Mouse (Mus musculus) right cerebral cortex, adult 18-20 months (tissue): ENCODE measurements around the gene C2cd2l.
"Not testable (repeated sequence)": the region's sequence is repeated elsewhere in the genome, so short reads cannot be mapped to it uniquely, and the experiment has no call there.

Experiments used
- DNase-seq: peaks from one replicate; pipeline ENCODE4 v3.0.0; 2022; ENCODE audit warnings: mixed read lengths

The C2cd2l gene

DNA sequence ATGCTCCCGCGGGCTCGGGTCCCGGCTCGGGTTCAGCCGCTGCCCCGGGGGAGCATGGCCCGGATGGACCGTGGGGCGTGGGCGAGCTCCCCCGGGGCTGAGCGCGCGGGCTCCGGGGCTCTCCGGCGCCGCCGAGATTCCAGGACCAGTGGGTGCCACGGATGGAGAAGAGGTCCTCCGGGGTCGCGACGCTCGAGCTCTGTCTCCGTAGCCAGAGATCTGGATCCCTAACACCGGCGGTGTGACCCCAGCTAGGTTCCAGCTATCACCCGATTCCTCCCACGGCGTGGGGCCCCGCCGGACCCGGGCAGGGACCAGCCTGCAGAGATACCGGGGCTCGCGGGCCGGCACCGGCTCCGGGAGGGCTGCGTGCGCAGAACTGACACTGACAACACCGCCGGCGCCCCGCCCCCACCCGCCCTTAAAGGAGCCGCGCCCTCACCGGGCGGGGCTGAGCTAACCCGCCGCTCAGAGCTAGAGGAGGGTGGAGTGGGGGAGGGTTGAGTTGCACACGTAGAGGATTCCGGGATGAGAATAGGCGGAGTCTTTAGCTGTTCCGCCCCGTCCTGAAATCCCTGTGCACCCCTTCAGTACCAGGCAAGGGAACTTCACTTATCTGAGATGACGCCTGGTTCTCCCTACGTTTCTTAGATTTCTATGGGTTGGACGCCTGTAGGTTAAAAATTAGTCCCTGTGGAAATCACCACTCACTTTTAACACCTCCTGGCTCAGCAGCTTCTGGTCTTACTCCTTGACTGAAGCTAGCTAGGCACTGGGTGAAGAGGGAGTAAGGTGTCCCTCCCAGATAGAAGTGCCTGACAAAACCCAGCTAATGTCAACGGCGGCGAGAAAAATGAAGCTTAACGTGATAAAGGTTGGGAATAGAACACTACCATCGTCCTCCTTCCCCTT lies at the start of gene C2cd2l:
Gene C2cd2l (minus strand): TSS at position 399 of the 912 bp plus-strand sequence.
- peak; percentile 96 for DNase-seq

- DNase-seq: no peak
Observed at GRCm38 (mm10) chr9:44364480-44364879, 44.4 kb upstream of the C2cd2l start.

DNA sequence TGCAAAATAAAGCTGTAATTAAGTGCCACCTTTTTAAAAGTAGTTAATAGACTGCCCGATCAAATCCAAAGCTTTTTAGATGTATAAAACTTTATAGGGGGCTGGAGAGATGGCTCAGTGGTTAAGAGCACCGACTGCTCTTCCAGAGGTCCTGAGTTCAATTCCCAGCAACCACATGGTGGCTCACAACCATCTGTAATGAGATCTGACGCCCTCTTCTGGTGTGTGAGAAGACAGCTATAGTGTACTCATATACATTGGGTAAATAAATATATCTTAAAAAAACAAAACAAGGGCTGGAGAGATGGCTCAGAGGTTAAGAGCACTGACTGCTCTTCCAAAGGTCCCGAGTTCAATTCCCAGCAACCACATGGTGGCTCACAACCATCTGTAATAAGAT lies 41.8 kb upstream of the C2cd2l start:
- DNase-seq: not testable (repeated sequence)

DNA sequence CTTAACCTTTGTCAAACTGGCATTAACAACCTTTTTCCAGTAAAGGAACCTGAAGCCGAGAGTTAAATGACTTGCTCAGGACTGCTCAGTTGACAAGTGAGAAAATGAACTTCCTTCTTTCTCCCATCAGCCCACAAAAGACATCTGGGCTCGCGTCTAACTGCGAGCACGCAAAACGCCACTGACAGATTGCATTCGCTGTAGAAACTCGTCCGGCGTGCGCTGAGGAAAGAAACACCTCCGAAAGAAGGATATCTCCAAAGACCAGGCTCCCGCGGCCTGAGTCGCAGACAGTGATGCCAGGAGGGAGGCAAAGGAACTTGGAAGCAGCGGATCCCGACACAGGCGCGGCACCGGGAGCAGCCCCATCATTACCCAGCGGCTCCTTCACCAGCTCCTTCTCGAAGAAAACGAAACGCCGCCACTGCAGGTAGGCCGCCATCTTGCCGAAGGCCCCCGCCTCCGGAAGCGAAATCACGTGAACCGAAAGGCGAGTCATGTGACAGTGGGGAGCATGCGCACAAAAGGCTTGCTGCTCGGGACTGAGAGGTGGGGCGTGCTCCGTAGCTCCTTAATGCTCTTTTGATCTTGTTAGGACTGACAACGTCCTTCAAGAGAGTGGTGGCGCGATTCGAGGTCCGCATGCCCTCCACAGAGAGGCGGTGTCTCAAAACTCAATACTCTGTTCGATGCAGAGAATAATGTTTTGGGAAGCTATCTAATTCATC lies 41.3 kb upstream of the C2cd2l start, which contains the start of gene Vps11:
Gene Vps11 (minus strand): TSS at position 481 of the 728 bp plus-strand sequence.
- peak; percentile 93 for DNase-seq

- DNase-seq: no peak
Observed at GRCm38 (mm10) chr9:44357207-44357606, 37.1 kb upstream of the C2cd2l start.

DNA sequence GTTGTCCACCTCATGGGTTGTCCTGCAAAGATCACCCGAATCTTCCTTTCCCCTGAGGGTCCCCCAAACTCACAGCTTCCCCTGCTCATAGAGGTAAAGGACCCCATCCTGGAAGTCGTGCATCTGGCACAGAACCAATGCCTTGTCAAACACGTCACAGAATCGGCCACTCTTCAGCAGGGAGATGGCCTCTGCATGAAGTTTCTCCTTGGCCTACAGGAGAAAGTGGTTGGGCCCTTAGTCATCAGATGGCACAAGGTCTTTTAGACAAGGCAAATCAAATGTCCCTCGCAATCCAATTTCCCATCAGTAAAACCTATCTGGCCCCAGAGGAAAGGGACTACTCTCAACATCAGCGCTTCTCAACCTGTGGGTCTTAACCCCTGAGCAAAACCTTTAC lies 33.1 kb upstream of the C2cd2l start:
- no peak for DNase-seq

DNA sequence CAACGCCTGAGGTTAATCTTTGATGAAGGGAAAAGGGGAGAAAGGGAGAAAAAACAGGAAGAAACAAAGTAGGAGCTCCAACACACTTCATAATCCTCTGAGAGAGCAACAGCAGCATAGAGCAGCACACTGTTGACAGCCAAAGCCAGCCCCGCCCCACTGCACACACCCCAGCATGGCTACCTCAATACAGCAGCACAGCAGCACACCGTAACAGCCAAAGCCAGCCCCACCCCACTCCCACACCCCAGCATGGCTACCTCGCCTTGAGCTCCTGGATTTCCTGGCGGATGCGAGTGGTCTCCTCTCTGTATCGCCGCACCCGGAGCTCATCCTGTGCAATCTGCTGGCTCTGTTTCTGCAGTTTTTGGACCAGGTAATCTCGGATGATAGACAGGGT lies 32.3 kb upstream of the C2cd2l start:
- no peak for DNase-seq

DNA sequence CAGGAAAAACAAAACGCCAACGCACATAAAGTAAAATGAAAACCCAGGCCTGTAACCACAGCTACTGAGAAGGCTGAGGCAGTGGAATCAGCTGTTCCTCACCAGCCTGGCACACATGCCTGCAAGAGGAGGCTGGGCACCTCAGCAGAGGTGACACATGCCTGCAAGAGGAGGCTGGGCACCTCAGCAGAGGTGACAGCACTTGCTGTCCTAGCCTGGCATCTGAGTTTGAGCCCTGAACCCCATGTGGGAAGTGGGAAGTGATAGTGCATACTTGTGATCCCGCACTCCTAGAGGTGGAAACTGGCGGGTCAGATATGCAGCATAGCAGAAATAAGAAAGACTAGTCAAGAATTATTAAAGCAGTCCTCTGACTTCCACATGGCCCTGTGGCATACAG lies 31.3 kb upstream of the C2cd2l start:
- peak; percentile 25 for DNase-seq

- DNase-seq: no peak
Observed at GRCm38 (mm10) chr9:44348546-44348945, 28.5 kb upstream of the C2cd2l start.

GRCm38 (mm10) chr9:44347621-44348020 lies 27.5 kb upstream of the C2cd2l start:
- DNase-seq: no peak

DNA sequence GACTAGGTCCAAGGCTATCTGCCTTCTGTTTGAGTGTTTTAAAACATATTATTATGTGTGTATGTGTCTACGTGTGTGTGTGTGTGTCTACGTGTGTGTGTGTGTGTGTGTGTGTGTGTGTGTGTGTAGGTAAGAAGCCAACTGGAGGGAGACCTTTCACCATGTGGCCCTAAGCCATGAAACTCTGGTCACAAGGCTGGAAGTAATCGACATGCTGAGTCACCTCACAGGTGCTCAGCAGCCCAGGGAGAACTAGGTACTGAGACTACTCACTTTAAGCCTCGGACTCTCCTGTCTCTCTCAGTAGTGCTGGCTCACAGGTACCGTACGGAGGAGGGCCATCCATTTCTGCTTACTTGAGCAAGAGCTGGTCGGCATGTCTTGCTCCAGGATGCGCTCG lies 27.1 kb upstream of the C2cd2l start:
- DNase-seq: no peak

GRCm38 (mm10) chr9:44345570-44346433 lies 25.7 kb upstream of the C2cd2l start:
- DNase-seq: peak; percentile 31

GRCm38 (mm10) chr9:44343781-44344421 lies 23.8 kb upstream of the C2cd2l start, which contains the start of gene Hmbs:
Gene Hmbs, minus strand, starts transcription at chr9:44344228.
- DNase-seq: peak; percentile 93

- DNase-seq: no peak
Observed at GRCm38 (mm10) chr9:44343290-44343689, 23.2 kb upstream of the C2cd2l start.

DNA sequence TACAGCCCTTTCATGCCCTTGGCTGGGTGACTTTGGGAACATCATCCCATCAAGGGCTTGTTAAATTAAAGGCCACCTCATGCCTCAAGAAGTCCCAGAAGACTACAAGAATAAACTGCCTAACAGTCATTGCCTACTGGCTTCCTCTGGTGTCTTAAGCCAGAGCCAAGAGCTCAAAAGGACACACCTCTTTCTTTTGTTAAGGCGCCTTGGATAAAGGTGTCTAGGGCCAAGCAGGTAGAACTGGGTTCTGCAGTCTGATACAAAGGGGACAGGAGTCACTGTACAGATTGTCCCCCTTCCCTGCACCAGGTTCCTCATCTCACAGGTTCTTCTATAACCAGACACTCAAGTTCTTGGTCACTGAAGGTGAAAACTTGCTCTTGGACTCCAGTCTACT lies 22.5 kb upstream of the C2cd2l start:
- no peak for DNase-seq

- no peak for DNase-seq
Observed at GRCm38 (mm10) chr9:44342173-44342572, 22.1 kb upstream of the C2cd2l start.

GRCm38 (mm10) chr9:44341487-44341886 lies 21.4 kb upstream of the C2cd2l start:
- DNase-seq: no peak

- DNase-seq: no peak
Observed at GRCm38 (mm10) chr9:44338574-44338973, 18.5 kb upstream of the C2cd2l start.

- DNase-seq: no peak
Observed at GRCm38 (mm10) chr9:44337436-44338169, 17.5 kb upstream of the C2cd2l start.

- no peak for DNase-seq
Observed at GRCm38 (mm10) chr9:44336964-44337363, 16.9 kb upstream of the C2cd2l start.

DNA sequence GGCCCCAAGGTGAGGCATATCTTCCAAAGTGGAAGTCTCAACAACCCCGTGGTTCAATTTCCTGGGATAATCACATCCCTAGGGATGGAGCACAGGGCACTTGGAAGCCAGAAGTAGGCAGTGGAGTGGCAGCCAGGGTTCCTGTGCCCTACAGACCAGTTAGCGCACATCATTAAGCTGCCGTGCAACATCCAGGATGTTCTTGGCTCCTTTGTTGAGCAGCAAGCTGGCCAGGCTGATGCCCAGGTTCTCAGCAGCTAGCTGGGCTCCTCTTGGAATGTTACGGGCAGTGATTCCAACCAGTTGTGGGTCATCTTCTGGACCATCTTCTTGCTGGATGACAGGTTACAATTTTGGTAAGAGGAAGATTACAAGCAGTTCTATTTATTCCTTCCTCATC lies 16.4 kb upstream of the C2cd2l start:
- DNase-seq: not testable (repeated sequence)

GRCm38 (mm10) chr9:44336093-44336406 lies 16.0 kb upstream of the C2cd2l start:
- no peak for DNase-seq
